Mouse (Mus musculus) MEL (cell line): ENCODE data around the gene Fam53b. TPM values are rescaled to one million over a fixed set of nuclear protein-coding genes. Genes with fewer than 3 reads are reported as not detected.
A peak's percentile ranks its signal among the peaks of the same experiment; 100 is the strongest.

ENCODE experiments used
- DNase-seq: peaks from one replicate; pipeline ENCODE4 v3.0.0; 2011; ENCODE audit warnings: low read depth, low spot score
- H3K27ac ChIP-seq: 2 replicates; pipeline ENCODE4 v1.5.1; 2012; ENCODE audit warnings: low read depth, mild to moderate bottlenecking, control low read depth, low read length, moderate library complexity; ENCODE audit not compliant: control insufficient read depth
- H3K27me3 ChIP-seq, 2 experiments: fragments of 150-350 bp in 1 of 2; sonication (generic) in 1 of 2; 2 replicates each; pipeline ENCODE4 v1.6.1; 2012; ENCODE audit warnings: low read length in 2 of 2, mild to moderate bottlenecking in 2 of 2, improper control_type of control experiment in 1 of 2, moderate library complexity in 1 of 2; ENCODE audit not compliant: insufficient read depth in 2 of 2, control insufficient read depth in 1 of 2
- H3K36me3 ChIP-seq, 2 experiments: 2 replicates each; pipeline ENCODE4 v1.6.1; 2012 to 2014; ENCODE audit warnings: low read length in 2 of 2, improper control_type of control experiment in 1 of 2, inconsistent platforms in 1 of 2, mild to moderate bottlenecking in 1 of 2; ENCODE audit not compliant: insufficient read depth in 2 of 2, control insufficient read depth in 1 of 2
- H3K4me1 ChIP-seq, 2 experiments: fragments of 150-350 bp in 1 of 2; sonication (generic) in 1 of 2; 2 replicates each; pipeline ENCODE4 v1.6.1; 2012; ENCODE audit warnings: low read length in 2 of 2, improper control_type of control experiment in 1 of 2, mild to moderate bottlenecking in 1 of 2; ENCODE audit not compliant: insufficient read depth in 2 of 2, control insufficient read depth in 1 of 2
- H3K4me3 ChIP-seq, 2 experiments: fragments of 150-350 bp in 1 of 2; sonication (generic) in 1 of 2; 2 replicates each; pipeline ENCODE4 v1.5.1; 2012; ENCODE audit warnings: low read depth in 2 of 2, low read length in 2 of 2, mild to moderate bottlenecking in 2 of 2, moderate library complexity in 2 of 2, control low read depth in 1 of 2, improper control_type of control experiment in 1 of 2; ENCODE audit not compliant: control insufficient read depth in 1 of 2, insufficient read depth in 1 of 2
- H3K79me2 ChIP-seq: 2 replicates; pipeline ENCODE4 v1.6.1; 2012; ENCODE audit warnings: mild to moderate bottlenecking, low read length, moderate library complexity; ENCODE audit not compliant: control insufficient read depth, poor library complexity, insufficient read depth
- H3K9ac ChIP-seq: 2 replicates; pipeline ENCODE4 v1.6.1; 2012; ENCODE audit warnings: low read depth, mild to moderate bottlenecking, control low read depth, low read length, moderate library complexity; ENCODE audit not compliant: control insufficient read depth, poor library complexity, severe bottlenecking
- H3K9me3 ChIP-seq: fragments of 150-350 bp; sonication (generic); replicated peaks from 2 replicates; pipeline ENCODE4 v1.6.1; 2012; ENCODE audit warnings: mild to moderate bottlenecking, low read length, improper control_type of control experiment, moderate library complexity; ENCODE audit not compliant: insufficient read depth
- BHLHE40 ChIP-seq: IDR thresholded peaks from 2 replicates; pipeline ENCODE4 v1.6.1; 2012; ENCODE audit warnings: low read depth, mild to moderate bottlenecking, inconsistent platforms, low read length, improper control_type of control experiment, borderline replicate concordance
- EP300 ChIP-seq, 2 experiments: IDR thresholded peaks; 2 replicates each; pipeline ENCODE4 v1.6.1; 2011; ENCODE audit warnings: improper control_type of control experiment in 2 of 2, low read length in 2 of 2, low read depth in 1 of 2, mild to moderate bottlenecking in 1 of 2
- ETS1 ChIP-seq: IDR thresholded peaks from 2 replicates; pipeline ENCODE4 v1.6.1; 2012; ENCODE audit warnings: low read depth, mild to moderate bottlenecking, inconsistent platforms, low read length, improper control_type of control experiment, moderate library complexity
- GATA1 ChIP-seq: IDR thresholded peaks from 2 replicates; pipeline ENCODE4 v1.6.1; 2011; ENCODE audit warnings: low read depth, low read length, improper control_type of control experiment
- JUND ChIP-seq: IDR thresholded peaks from 2 replicates; pipeline ENCODE4 v1.6.1; 2011; ENCODE audit warnings: low read depth, mild to moderate bottlenecking, improper control_type of control experiment, low read length
- MAX ChIP-seq: IDR thresholded peaks from 2 replicates; pipeline ENCODE4 v1.6.1; 2011; ENCODE audit warnings: low read length, improper control_type of control experiment
- MAZ ChIP-seq: IDR thresholded peaks from 2 replicates; pipeline ENCODE4 v1.6.1; 2012; ENCODE audit warnings: low read depth, mild to moderate bottlenecking, inconsistent platforms, low read length, improper control_type of control experiment
- MYC ChIP-seq: IDR thresholded peaks from 2 replicates; pipeline ENCODE4 v1.6.1; 2011; ENCODE audit warnings: low read depth, mild to moderate bottlenecking, low read length, improper control_type of control experiment, moderate library complexity
- NRF1 ChIP-seq: IDR thresholded peaks from 2 replicates; pipeline ENCODE4 v1.6.1; 2014; ENCODE audit warnings: low read depth, mild to moderate bottlenecking, inconsistent platforms, low read length, improper control_type of control experiment, moderate library complexity; ENCODE audit not compliant: poor library complexity, insufficient read depth, severe bottlenecking
- POLR2A ChIP-seq, 2 experiments: IDR thresholded peaks; 2 replicates each; pipeline ENCODE4 v1.6.1; 2011 to 2012; ENCODE audit warnings: low read length in 2 of 2, mild to moderate bottlenecking in 2 of 2, control low read depth in 1 of 2, improper control_type of control experiment in 1 of 2, low read depth in 1 of 2, moderate library complexity in 1 of 2; ENCODE audit not compliant: control insufficient read depth in 1 of 2, insufficient read depth in 1 of 2, poor library complexity in 1 of 2
- POLR2AphosphoS5 ChIP-seq: IDR thresholded peaks from 2 replicates; pipeline ENCODE4 v1.6.1; 2012; ENCODE audit warnings: low read depth, borderline replicate concordance, mild to moderate bottlenecking, inconsistent platforms, low read length, moderate library complexity, mixed read lengths
- RCOR1 ChIP-seq: IDR thresholded peaks from 2 replicates; pipeline ENCODE4 v1.6.1; 2012; ENCODE audit warnings: low read depth, mild to moderate bottlenecking, inconsistent platforms, low read length, improper control_type of control experiment
- UBTF ChIP-seq: IDR thresholded peaks from 2 replicates; pipeline ENCODE4 v1.6.1; 2012; ENCODE audit warnings: low read depth, mild to moderate bottlenecking, inconsistent platforms, low read length, improper control_type of control experiment, moderate library complexity, borderline replicate concordance; ENCODE audit not compliant: insufficient read depth
- ZC3H11A ChIP-seq: IDR thresholded peaks from 2 replicates; pipeline ENCODE4 v1.6.1; 2012; ENCODE audit warnings: low read depth, mild to moderate bottlenecking, inconsistent platforms, low read length, improper control_type of control experiment
- ZKSCAN1 ChIP-seq: IDR thresholded peaks from 2 replicates; pipeline ENCODE4 v1.6.1; 2012; ENCODE audit warnings: low read depth, mild to moderate bottlenecking, inconsistent platforms, low read length, improper control_type of control experiment, moderate library complexity
- ZNF384 ChIP-seq: IDR thresholded peaks from 2 replicates; pipeline ENCODE4 v1.6.1; 2012; ENCODE audit warnings: low read depth, mild to moderate bottlenecking, inconsistent platforms, low read length, improper control_type of control experiment
- polyA plus RNA-seq, 2 experiments: library from polyadenylated mRNA; stranded (reverse) in 1 of 2; unstranded in 1 of 2; fragments of >175 nt in 1 of 2; fragments of >200 nt in 1 of 2; gene quantifications; 2 replicates each; pipeline versions ENCODE4 v1.2.1 to v1.2.4; 2012; ENCODE audit warnings: low replicate concordance in 2 of 2, low read depth in 1 of 2; ENCODE audit not compliant: insufficient read length in 2 of 2, insufficient read depth in 1 of 2, missing spikeins in 1 of 2
- total RNA-seq: library from RNA; depleted of rRNA; stranded (reverse); fragments of 300-350 nt; gene quantifications from 2 replicates; pipeline ENCODE4 v1.2.3, GENCODE M21; 2012

Fam53b gene
- total and polyA plus RNA-seq, 3 experiments = 7.9 to 15.4 TPM; not detected in 1

DNA sequence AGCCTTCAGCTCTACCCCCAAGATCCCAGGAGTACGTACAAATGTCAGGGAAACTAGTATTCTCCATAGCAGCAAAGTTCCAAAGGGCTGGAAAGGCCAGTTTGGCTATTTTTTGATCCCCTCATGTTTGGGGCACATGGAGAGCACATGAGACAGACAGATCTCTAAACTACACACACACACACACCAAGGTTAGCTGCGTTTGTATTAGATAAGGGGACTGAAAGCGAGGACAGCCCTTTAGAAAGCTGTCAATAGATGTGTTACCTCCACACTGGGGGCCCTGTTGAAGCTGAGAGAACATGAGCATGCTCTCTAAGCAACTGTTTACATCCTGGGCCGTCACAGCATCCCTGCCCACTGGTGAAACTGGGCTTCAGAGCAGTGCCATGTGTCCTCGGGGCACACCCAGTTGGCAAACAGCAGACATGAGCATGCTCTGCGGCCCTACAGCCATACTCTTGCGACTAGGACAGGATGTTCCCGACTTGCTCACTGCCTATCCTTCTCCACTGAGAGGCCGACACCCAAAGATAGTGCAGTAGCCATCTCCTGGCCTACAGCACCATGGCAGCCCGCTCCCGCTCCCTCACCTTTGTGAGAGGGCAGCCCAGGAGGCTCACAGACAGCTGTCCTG, 47.3 kb downstream of the Fam53b start:
- DNase-seq = peak; percentile 38
- H3K4me1 ChIP-seq = peaks cover 16 to 23% of the 10 kb centered on the region in 2 experiments
- H3K9me3 ChIP-seq = no peaks in the 10 kb centered on the region
- TF ChIP-seq MAZ = no peak
- TF ChIP-seq ZKSCAN1 = no peak
- peak; percentile 64; the same call in 1 of the 2 replicates for TF ChIP-seq MYC
- peak overlapping the region; percentile 25 for H3K27ac ChIP-seq
- no peaks in the 10 kb centered on the region for H3K27me3 ChIP-seq
- H3K4me3 ChIP-seq = no peak overlapping the region
- peaks cover 0 to 18% of the 10 kb centered on the region in 2 experiments for H3K36me3 ChIP-seq
- H3K79me2 ChIP-seq = no peaks in the 10 kb centered on the region
- H3K9ac ChIP-seq = no peak overlapping the region

- H3K4me3 ChIP-seq = no peak overlapping the region
- H3K4me1 ChIP-seq = peaks cover 16 to 23% of the 10 kb centered on the region in 2 experiments
- TF ChIP-seq ZNF384 (peak; percentile 58; the same call in 1 of the 2 replicates), GATA1 (peak; percentile 52), EP300 (IDR thresholded peaks at IDR 0.05; ENCODE audit: low read depth in 1 of 2, low read length in 2 of 2) (peak in 1 of 2 experiments; percentile 20; a peak in 2 of 4 replicates), POLR2AphosphoS5 (no peak)
- TF ChIP-seq, all 39 proteins: peak for 3
- Histone ChIP-seq H3K9me3 (no peaks in the 10 kb centered on the region), H3K36me3 (peaks cover 0 to 18% of the 10 kb centered on the region in 2 experiments), H3K79me2 (no peaks in the 10 kb centered on the region), H3K9ac (peak overlapping the region; percentile 36; the same call in 1 of the 2 replicates), H3K27ac (peak overlapping the region; percentile 67), H3K27me3 (no peaks in the 10 kb centered on the region)
- peak; percentile 72 for DNase-seq
Observed at GRCm38 (mm10) chr7:132765629-132766186, 48.0 kb downstream of the Fam53b start.

- TF ChIP-seq UBTF = no peak
- TF ChIP-seq JUND = no peak
- no peak for TF ChIP-seq MYC
- TF ChIP-seq POLR2A (IDR thresholded peaks at IDR 0.05; ENCODE audit: control insufficient read depth in 1 of 2, insufficient read depth in 1 of 2, low read depth in 1 of 2, low read length in 2 of 2, poor library complexity in 1 of 2) = no peak
- no peak for TF ChIP-seq MAX
- no peak for TF ChIP-seq ETS1
- no peak for TF ChIP-seq NRF1
- TF ChIP-seq BHLHE40 = no peak
- TF ChIP-seq ZC3H11A = no peak
- no peak for TF ChIP-seq RCOR1
- H3K36me3 ChIP-seq = peaks cover 0 to 18% of the 10 kb centered on the region in 2 experiments
Observed at GRCm38 (mm10) chr7:132764896-132765491, 48.7 kb downstream of the Fam53b start.

More at GRCm38 (mm10) chr7:132764896-132765491, 48.7 kb downstream of the Fam53b start:
- no peaks in the 10 kb centered on the region for H3K27me3 ChIP-seq
- H3K9ac ChIP-seq = no peak overlapping the region
- H3K4me1 ChIP-seq = peaks cover 16 to 23% of the 10 kb centered on the region in 2 experiments
- H3K9me3 ChIP-seq = no peaks in the 10 kb centered on the region
- DNase-seq = no peak
- no peak overlapping the region; the same call in 1 of the 2 replicates for H3K27ac ChIP-seq
- no peaks in the 10 kb centered on the region for H3K79me2 ChIP-seq
- H3K4me3 ChIP-seq = no peak overlapping the region
